Mouse (Mus musculus) adrenal gland, postnatal 25 days (tissue): Measurements from ENCODE around the gene Fam92b. TPM values are rescaled to one million over a fixed set of nuclear protein-coding genes. Genes with fewer than 3 reads are reported as not detected.

Experiments used
- total RNA-seq: library from RNA; stranded (reverse); gene quantifications from 2 replicates; pipeline ENCODE4 v1.2.3, GENCODE M21; 2021

The Fam92b gene
- total RNA-seq, 1 experiment from 2014 or later, result 1.6 TPM

Other genes with a start within 250 kb of the Fam92b start
- gene Crispld2, start 185.0 kb downstream of the Fam92b start, total RNA-seq, result 5.1 and 6.9 TPM in 2 replicates
- 58.5 and 60.1 TPM in 2 replicates for gene Zdhhc7, start 76.0 kb downstream of the Fam92b start, total RNA-seq
- 111 and 165 TPM in 2 replicates for gene 6430548M08Rik, start 63.3 kb downstream of the Fam92b start, total RNA-seq
- 40.1 and 48.8 TPM in 2 replicates for gene Gse1, start 51.0 kb upstream of the Fam92b start, total RNA-seq